Mouse (Mus musculus): ENCODE measurements around the gene Spcs1. TPM values are rescaled to one million over a fixed set of nuclear protein-coding genes. Genes with fewer than 3 reads are reported as not detected.

Gene Spcs1
- total RNA-seq, 2 experiments from 2014 or later: 127 to 146 TPM

DNA sequence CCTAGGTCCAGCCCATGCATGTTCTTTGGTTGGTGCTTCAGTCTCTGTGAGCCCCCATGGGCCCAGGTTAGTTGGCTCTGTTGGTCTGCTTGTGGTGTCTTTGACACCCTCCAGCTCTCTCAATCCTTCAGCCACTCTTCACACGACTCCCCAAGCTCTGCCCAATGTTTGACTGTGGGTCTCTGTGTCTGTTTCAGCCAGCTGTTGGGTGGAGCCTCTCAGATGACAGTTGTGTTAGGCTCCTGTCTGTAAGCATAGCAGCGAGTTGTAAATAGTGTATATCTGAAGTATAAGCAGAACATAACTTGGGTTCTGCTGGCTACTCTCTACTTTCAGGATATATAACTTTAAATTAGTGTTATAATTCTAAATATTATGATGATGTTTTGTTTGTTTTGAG lies 43.0 kb downstream of the Spcs1 start:
- intact Hi-C loops (cut with DNase I; ENCODE audit: low total_unique reads): no loop called here
- DNase-seq: no peak

DNA sequence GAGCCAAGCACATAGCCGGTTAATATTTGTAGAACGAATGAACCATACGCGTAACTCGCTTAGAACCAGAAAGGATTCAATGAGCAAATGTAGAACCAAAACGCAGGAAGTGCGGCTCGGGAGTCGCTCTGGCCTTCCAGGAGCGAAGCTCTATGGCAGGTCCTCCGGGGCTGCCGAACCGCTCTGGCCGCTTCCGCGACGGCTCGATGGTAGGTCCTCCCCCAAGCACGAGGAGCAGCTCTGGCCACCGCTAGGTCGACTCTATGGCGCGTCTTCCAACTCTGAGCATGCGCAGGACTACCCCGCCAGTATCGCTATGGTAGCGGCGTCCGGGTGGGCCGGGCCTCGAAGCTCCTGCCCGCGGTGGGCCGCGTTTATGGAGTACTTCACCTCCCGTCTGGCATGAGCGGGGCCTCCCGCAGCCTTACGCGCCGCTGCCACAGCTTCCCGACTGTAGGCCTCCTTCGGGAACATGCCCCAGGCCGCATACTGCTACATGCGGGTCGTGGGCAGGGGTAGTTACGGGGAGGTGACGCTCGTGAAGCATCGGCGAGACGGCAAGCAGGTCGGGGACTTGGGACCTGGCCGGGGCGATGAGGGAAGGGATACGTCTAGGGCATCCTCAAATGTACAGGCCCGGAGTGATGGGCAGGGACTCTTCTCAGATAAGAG lies 50.2 kb downstream of the Spcs1 start, which contains the start of gene Nek4:
Gene Nek4, plus strand, starts transcription at position 224 of the 672 bp plus-strand sequence.
- DNase-seq: peak; percentile 97
- intact Hi-C loops (cut with DNase I; ENCODE audit: low total_unique reads): no loop called here

DNA sequence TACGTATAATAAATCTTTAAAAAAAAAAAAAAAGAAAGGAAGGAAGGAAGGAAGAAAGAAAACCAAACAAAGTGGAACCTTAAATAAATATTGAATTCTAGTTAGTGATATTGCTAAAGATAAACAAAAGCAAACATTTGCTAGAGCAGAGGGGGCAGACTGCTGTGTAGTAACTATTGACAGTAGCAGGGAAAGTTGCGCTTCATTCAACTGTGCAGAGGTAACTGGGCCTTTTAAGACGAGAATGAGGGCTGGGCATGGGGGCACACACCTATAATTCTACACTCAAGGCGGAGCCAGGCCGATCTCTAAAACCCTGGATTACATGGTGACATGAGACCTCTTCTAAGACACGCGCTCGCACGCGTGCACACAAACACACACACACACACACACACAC lies 51.5 kb downstream of the Spcs1 start:
- intact Hi-C loops (cut with DNase I; ENCODE audit: low total_unique reads): loop anchor here (10.0 kb wide), 1 partner anchor 65 kb away; the partner anchor contains the start of gene Itih4
- DNase-seq: no peak

Other genes starting within 250 kb of the Spcs1 start
- 1 to 10 TPM; 7.5 to 8.5 TPM for gene Tmem110, start 176.1 kb downstream of the Spcs1 start, total RNA-seq (2021)
- gene Mustn1, start 122.5 kb downstream of the Spcs1 start, total RNA-seq (2021): 10 to 100 TPM; 74.0 to 90.1 TPM
- gene Itih4, start 115.2 kb downstream of the Spcs1 start, total RNA-seq (2021): not detected
- under 1 TPM; 0.13 to 0.18 TPM for gene Itih3, start 77.9 kb downstream of the Spcs1 start, total RNA-seq (2021)
- not detected for gene Itih1, start 58.4 kb downstream of the Spcs1 start, total RNA-seq (2021)
- 1 to 10 TPM; 4.0 to 4.2 TPM for gene Nek4, start 50.3 kb downstream of the Spcs1 start, total RNA-seq (2021)
- gene Glt8d1, start 272 bp downstream of the Spcs1 start, total RNA-seq (2021): 10 to 100 TPM; 14.1 to 15.0 TPM
- gene Pbrm1, start 17.5 kb upstream of the Spcs1 start, total RNA-seq (2021): 10 to 100 TPM; 49.4 to 51.6 TPM
- 10 to 100 TPM; 27.3 to 39.3 TPM for gene Gnl3, start 17.5 kb upstream of the Spcs1 start, total RNA-seq (2021)
- 10 to 100 TPM; 32.2 to 43.1 TPM for gene Smim4, start 127.3 kb upstream of the Spcs1 start, total RNA-seq (2021)
- 1 to 10 TPM; 6.8 to 8.1 TPM for gene Nt5dc2, start 129.4 kb upstream of the Spcs1 start, total RNA-seq (2021)
- gene Stab1, start 167.0 kb upstream of the Spcs1 start, total RNA-seq (2021): 10 to 100 TPM; 29.8 to 40.4 TPM
- 100 to 1,000 TPM; 273 to 573 TPM for gene Tnnc1, start 206.6 kb upstream of the Spcs1 start, total RNA-seq (2021)
- 100 to 1,000 TPM in 1 of 2 experiments, 10 to 100 TPM in 1; 93.2 to 102 TPM for gene Nisch, start 215.3 kb upstream of the Spcs1 start, total RNA-seq (2021)
- gene Sema3g, start 216.2 kb upstream of the Spcs1 start, total RNA-seq (2021): 1 to 10 TPM; 7.2 to 8.7 TPM
- 1 to 10 TPM; 5.5 to 6.3 TPM for gene Phf7, start 249.6 kb upstream of the Spcs1 start, total RNA-seq (2021)
- gene Bap1, start 249.8 kb upstream of the Spcs1 start, total RNA-seq (2021): 10 to 100 TPM; 35.2 to 40.4 TPM